Mouse (Mus musculus) testis, adult 2 months (tissue): ENCODE measurements around the gene Scimp. TPM values are rescaled to one million over a fixed set of nuclear protein-coding genes. Genes with fewer than 3 reads are reported as not detected.

Source experiments
- H3K27ac ChIP-seq: fragments of 200-500 bp; 2 replicates; pipeline ENCODE4 v1.5.1; 2012; ENCODE audit warnings: low read depth, low read length; ENCODE audit not compliant: control insufficient read depth, insufficient read depth
- H3K27me3 ChIP-seq: fragments of 200-500 bp; 2 replicates; pipeline ENCODE4 v1.6.1; 2012; ENCODE audit warnings: mild to moderate bottlenecking, low read length, moderate library complexity; ENCODE audit not compliant: control insufficient read depth, insufficient read depth
- H3K36me3 ChIP-seq: fragments of 200-500 bp; 2 replicates; pipeline ENCODE4 v1.6.1; 2012; ENCODE audit warnings: mild to moderate bottlenecking, low read length; ENCODE audit not compliant: control insufficient read depth, insufficient read depth
- H3K4me1 ChIP-seq: fragments of 200-500 bp; 2 replicates; pipeline ENCODE4 v1.6.1; 2012; ENCODE audit warnings: low read length; ENCODE audit not compliant: control insufficient read depth, insufficient read depth
- H3K4me3 ChIP-seq: fragments of 200-500 bp; 2 replicates; pipeline ENCODE4 v1.5.1; 2012; ENCODE audit warnings: low read depth, mild to moderate bottlenecking, low read length, moderate library complexity, mixed read lengths; ENCODE audit not compliant: control insufficient read depth
- CTCF ChIP-seq: fragments of 200-500 bp; IDR thresholded peaks from 2 replicates; pipeline ENCODE4 v1.5.1; 2012; ENCODE audit warnings: low read depth, mild to moderate bottlenecking, inconsistent platforms, low read length, moderate library complexity; ENCODE audit not compliant: control insufficient read depth, insufficient read depth, insufficient replicate concordance
- POLR2A ChIP-seq: fragments of 200-500 bp; IDR thresholded peaks from 2 replicates; pipeline ENCODE4 v1.6.1; 2012; ENCODE audit warnings: low read depth, mild to moderate bottlenecking, inconsistent platforms, low read length, moderate library complexity; ENCODE audit not compliant: control insufficient read depth
- polyA plus RNA-seq: library from polyadenylated mRNA; depleted of rRNA; stranded (reverse); fragments of >200 nt; gene quantifications from 2 replicates; pipeline ENCODE4 v1.2.3, GENCODE M21; 2012; rRNA removed

Scimp gene
- polyA plus RNA-seq, 1 experiment = 0.16 TPM

DNA sequence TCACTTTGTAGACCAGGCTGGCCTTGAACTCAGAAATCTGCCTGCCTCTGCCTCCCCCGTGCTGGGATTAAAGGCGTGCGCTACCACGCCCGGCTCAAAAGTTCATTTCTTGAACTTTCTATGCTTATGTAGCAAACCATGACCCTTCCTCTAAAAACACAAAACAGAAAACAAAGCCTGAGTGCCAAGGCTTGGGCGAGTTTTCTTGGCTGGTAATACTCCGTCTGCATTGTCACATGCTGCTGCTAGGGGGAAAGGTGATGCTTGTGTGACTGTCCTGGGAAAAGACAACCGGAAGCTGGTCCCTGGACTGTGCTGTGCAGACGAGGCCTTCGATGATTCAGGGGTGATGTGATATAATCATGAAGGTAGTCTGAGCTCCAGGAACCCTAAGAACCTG is 59.2 kb downstream of the Scimp start:
- Histone ChIP-seq H3K36me3 (no peaks in the 10 kb centered on the region), H3K27ac (no peak overlapping the region), H3K4me3 (no peak overlapping the region), H3K4me1 (no peaks in the 10 kb centered on the region), H3K27me3 (no peaks in the 10 kb centered on the region)
- TF ChIP-seq CTCF (no peak), POLR2A (no peak)

- H3K27me3 ChIP-seq = no peaks in the 10 kb centered on the region
- no peak overlapping the region for H3K27ac ChIP-seq
- H3K4me3 ChIP-seq = no peak overlapping the region
- TF ChIP-seq CTCF (no peak), POLR2A (no peak)
- no peaks in the 10 kb centered on the region for H3K4me1 ChIP-seq
- H3K36me3 ChIP-seq = no peaks in the 10 kb centered on the region
Measured at GRCm38 (mm10) chr11:70752337-70753017, 59.9 kb downstream of the Scimp start.

GRCm38 (mm10) chr11:70747876-70748545 is 64.4 kb downstream of the Scimp start:
- Histone ChIP-seq H3K27ac (no peak overlapping the region), H3K36me3 (no peaks in the 10 kb centered on the region), H3K27me3 (no peaks in the 10 kb centered on the region), H3K4me3 (no peak overlapping the region), H3K4me1 (no peaks in the 10 kb centered on the region)
- TF ChIP-seq CTCF = no peak
- no peak for TF ChIP-seq POLR2A

DNA sequence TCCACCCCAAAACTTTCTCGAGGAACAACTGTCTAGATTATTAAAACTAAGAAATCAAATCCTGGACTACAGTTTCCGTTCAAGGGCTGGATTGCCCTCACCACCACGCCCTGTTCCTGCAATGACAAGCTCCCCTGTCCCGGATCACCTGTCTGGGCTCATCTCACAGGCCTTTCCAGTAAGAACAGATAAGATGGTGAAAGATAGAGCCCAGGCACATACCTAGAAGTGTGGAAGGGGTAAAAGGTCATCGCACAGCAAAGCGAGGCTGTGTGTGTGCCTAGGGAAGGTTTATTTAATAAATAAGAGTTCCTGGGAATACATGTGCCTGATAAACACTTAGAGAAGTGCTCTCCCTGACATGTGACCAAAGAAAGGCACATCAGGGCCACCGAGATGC is 66.8 kb downstream of the Scimp start:
- Histone ChIP-seq H3K27me3 (no peaks in the 10 kb centered on the region), H3K27ac (no peak overlapping the region), H3K4me1 (no peaks in the 10 kb centered on the region), H3K4me3 (no peak overlapping the region), H3K36me3 (no peaks in the 10 kb centered on the region)
- no peak for TF ChIP-seq CTCF
- no peak for TF ChIP-seq POLR2A

DNA sequence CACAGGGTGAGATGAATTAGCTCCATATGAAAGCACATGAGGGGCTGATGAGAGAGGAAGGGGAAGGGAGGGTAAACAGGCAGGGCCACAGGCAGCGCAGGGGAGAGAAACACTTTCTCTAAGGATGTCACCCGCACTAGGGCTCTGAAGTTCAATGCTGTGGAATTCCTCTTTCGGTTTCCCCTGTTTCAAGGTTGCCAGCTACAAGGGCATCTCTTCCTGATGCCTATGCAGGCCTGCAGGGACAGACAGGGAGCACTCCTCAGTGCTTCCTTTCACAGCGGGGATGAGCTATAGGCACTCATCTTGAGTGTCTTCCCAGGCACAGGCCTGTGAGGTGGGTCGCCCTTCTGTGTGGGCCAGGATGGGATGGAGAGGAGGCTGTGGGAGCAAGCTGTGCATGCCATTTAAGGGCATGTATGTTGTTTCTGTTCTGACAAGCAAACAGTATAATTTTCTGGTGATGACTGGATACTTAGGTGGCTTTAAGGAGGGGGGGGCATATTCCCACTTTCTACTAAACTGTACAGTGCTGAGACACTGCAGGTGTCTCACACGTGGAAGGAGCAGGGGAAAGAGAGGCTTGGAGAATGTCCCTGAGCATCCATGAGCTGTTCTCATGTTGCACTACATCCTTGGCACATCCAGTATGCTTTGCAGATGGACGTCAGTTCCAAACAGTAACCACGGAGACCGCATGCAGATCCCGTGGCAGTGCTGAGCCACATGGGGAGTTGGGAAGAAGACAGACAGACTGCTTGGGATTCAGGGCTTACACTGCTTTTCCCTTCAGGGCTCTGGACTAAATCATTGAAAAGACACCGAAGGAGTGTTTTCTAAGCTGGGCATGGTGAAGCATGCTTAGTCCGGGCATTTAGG is 69.6 kb downstream of the Scimp start:
- TF ChIP-seq POLR2A (no peak), CTCF (no peak)
- no peaks in the 10 kb centered on the region for H3K4me1 ChIP-seq
- no peaks in the 10 kb centered on the region for H3K36me3 ChIP-seq
- H3K27me3 ChIP-seq = no peaks in the 10 kb centered on the region
- H3K4me3 ChIP-seq = no peak overlapping the region
- H3K27ac ChIP-seq = no peak overlapping the region

DNA sequence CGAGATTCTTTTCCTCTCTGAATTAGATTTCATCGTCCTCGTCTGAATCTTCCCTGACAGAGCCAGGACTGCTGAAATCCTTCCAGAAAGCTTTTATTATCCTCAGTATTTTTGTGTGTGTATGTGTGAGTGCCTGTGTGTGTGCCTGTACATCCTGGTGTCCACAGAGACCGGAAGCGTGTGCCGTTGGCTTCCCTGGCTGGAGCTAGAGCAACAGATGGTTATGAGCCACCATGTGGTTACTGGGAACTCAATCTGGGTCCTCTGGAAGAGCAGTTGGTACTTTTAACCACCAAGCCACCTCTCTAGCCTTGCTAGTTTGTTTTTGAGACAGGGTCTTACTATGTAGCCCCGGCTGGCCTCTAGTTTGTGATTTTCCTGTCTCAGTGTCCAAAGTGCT is 70.3 kb downstream of the Scimp start:
- Histone ChIP-seq H3K27me3 (no peaks in the 10 kb centered on the region), H3K4me3 (no peak overlapping the region), H3K4me1 (no peaks in the 10 kb centered on the region), H3K27ac (no peak overlapping the region), H3K36me3 (no peaks in the 10 kb centered on the region)
- TF ChIP-seq POLR2A (no peak), CTCF (no peak)

GRCm38 (mm10) chr11:70741603-70742002 is 70.8 kb downstream of the Scimp start:
- Histone ChIP-seq H3K27ac (no peak overlapping the region), H3K4me3 (no peak overlapping the region), H3K27me3 (no peaks in the 10 kb centered on the region), H3K36me3 (no peaks in the 10 kb centered on the region), H3K4me1 (no peaks in the 10 kb centered on the region)
- TF ChIP-seq POLR2A = no peak
- no peak for TF ChIP-seq CTCF

Other genes starting within 250 kb of the Scimp start
- 18.4 and 23.0 TPM in 2 replicates for gene Mink1, start 249.7 kb downstream of the Scimp start, polyA plus RNA-seq
- 770 and 775 TPM in 2 replicates for gene 4930544D05Rik, start 196.7 kb downstream of the Scimp start, polyA plus RNA-seq
- 241 and 243 TPM in 2 replicates for gene Chrne, start 193.4 kb downstream of the Scimp start, polyA plus RNA-seq
- 0.13 and 0.19 TPM in 2 replicates for gene Gp1ba, start 173.5 kb downstream of the Scimp start, polyA plus RNA-seq
- 77.6 and 77.8 TPM in 2 replicates for gene Rnf167, start 165.4 kb downstream of the Scimp start, polyA plus RNA-seq
- 27.2 and 29.4 TPM in 2 replicates for gene Slc25a11, start 165.1 kb downstream of the Scimp start, polyA plus RNA-seq
- 113 and 158 TPM in 2 replicates for gene Pfn1, start 157.9 kb downstream of the Scimp start, polyA plus RNA-seq
- 85.9 and 101 TPM in 2 replicates for gene Eno3, start 155.4 kb downstream of the Scimp start, polyA plus RNA-seq
- 44.5 and 47.9 TPM in 2 replicates for gene Spag7, start 143.2 kb downstream of the Scimp start, polyA plus RNA-seq
- 10.3 and 10.6 TPM in 2 replicates for gene Camta2, start 124.5 kb downstream of the Scimp start, polyA plus RNA-seq
- 19.6 and 21.0 TPM in 2 replicates for gene Inca1, start 112.4 kb downstream of the Scimp start, polyA plus RNA-seq
- 5.7 and 6.6 TPM in 2 replicates for gene Kif1c, start 112.0 kb downstream of the Scimp start, polyA plus RNA-seq
- gene Zfp3, start 48.4 kb downstream of the Scimp start, polyA plus RNA-seq = 1.2 TPM in 2 replicates
- 2.8 and 3.4 TPM in 2 replicates for gene Rabep1, start 32.2 kb upstream of the Scimp start, polyA plus RNA-seq
- gene Nup88, start 157.4 kb upstream of the Scimp start, polyA plus RNA-seq = 65.4 and 80.9 TPM in 2 replicates
- gene Rpain, start 157.6 kb upstream of the Scimp start, polyA plus RNA-seq = 78.5 and 97.4 TPM in 2 replicates
- 21.9 and 22.1 TPM in 2 replicates for gene C1qbp, start 170.4 kb upstream of the Scimp start, polyA plus RNA-seq
- gene Dhx33, start 191.9 kb upstream of the Scimp start, polyA plus RNA-seq = 13.8 and 16.1 TPM in 2 replicates
- 3.5 and 4.7 TPM in 2 replicates for gene Mis12, start 207.0 kb upstream of the Scimp start, polyA plus RNA-seq
- gene Derl2, start 207.3 kb upstream of the Scimp start, polyA plus RNA-seq = 37.2 and 41.8 TPM in 2 replicates
- 0.24 TPM in 1 of 2 replicates, not detected in the other for gene 6330403K07Rik, start 220.9 kb upstream of the Scimp start, polyA plus RNA-seq